Mouse (Mus musculus) heart, embryonic 11.5 days (tissue): ENCODE results near the gene Tnfrsf4. TPM values are rescaled to one million over a fixed set of nuclear protein-coding genes. Genes with fewer than 3 reads are reported as not detected.
A peak's percentile ranks its signal among the peaks of the same experiment; 100 is the strongest.

Experiments used
- ATAC-seq: fragments of 200-750 bp; cut with Nextera tagmentation; replicated peaks from 2 replicates; pipeline ENCODE4 v1.8.0; 2017; ENCODE audit warnings: moderate library complexity; ENCODE audit not compliant: insufficient number of reproducible peaks, low FRiP score, low TSS enrichment
- H3K27ac ChIP-seq: fragments of 300-500 bp; sonication (generic); 2 replicates; pipeline ENCODE4 v1.5.1; 2014; ENCODE audit warnings: mild to moderate bottlenecking, low read depth, low read length
- H3K27me3 ChIP-seq: fragments of 300-500 bp; sonication (generic); 2 replicates; pipeline ENCODE4 v1.6.1; 2014; ENCODE audit warnings: mild to moderate bottlenecking, low read length, mixed read lengths; ENCODE audit not compliant: control insufficient read depth, insufficient read depth
- H3K36me3 ChIP-seq: fragments of 300-500 bp; sonication (generic); 2 replicates; pipeline ENCODE4 v1.6.1; 2014; ENCODE audit warnings: mild to moderate bottlenecking, low read length, moderate library complexity, mixed read lengths; ENCODE audit not compliant: control insufficient read depth, insufficient read depth
- H3K4me1 ChIP-seq: fragments of 300-500 bp; sonication (generic); 2 replicates; pipeline ENCODE4 v1.6.1; 2014; ENCODE audit warnings: low read length; ENCODE audit not compliant: control insufficient read depth, insufficient read depth
- H3K4me2 ChIP-seq: fragments of 300-500 bp; sonication (generic); 2 replicates; pipeline ENCODE4 v1.6.1; 2014; ENCODE audit warnings: mild to moderate bottlenecking, moderate library complexity
- H3K4me3 ChIP-seq: fragments of 300-500 bp; sonication (generic); 2 replicates; pipeline ENCODE4 v1.5.1; 2014; ENCODE audit warnings: low read depth, low read length
- H3K9ac ChIP-seq: fragments of 300-500 bp; sonication (generic); 2 replicates; pipeline ENCODE4 v1.6.1; 2014; ENCODE audit warnings: mild to moderate bottlenecking, low read depth, low read length, moderate library complexity
- H3K9me3 ChIP-seq: fragments of 300-500 bp; sonication (generic); replicated peaks from 2 replicates; pipeline ENCODE4 v1.6.1; 2016; ENCODE audit warnings: low read length; ENCODE audit not compliant: control insufficient read depth
- WGBS: fragments of 180-500 bp; shearing (Covaris S2); extraction: QIAGEN DNeasy Blood & Tissue Kit; methylation state at CpG from one replicate; pipeline ENCODE4 v1.1.7; 2014; ENCODE audit not compliant: insufficient replicate concordance; 5-methylcytosine and 5-hydroxymethylcytosine counted together
- polyA plus RNA-seq: library from polyadenylated mRNA; unstranded; fragments of >200 nt; fragmentation: Nextera tagmentation; extraction: Ambion mirVana; gene quantifications from 2 replicates; pipeline ENCODE4 v1.2.1, GENCODE M21; 2014

Gene Tnfrsf4
- polyA plus RNA-seq, 1 experiment from 2014 or later = 0.37 TPM

GRCm38 (mm10) chr4:156031593-156032391 lies 18.1 kb downstream of the Tnfrsf4 start:
- H3K4me2 ChIP-seq = peak overlapping the region; percentile 60
- 2% methylated on average over 24 of the region's 24 CpGs for WGBS
- peak overlapping the region; percentile 57 for H3K4me3 ChIP-seq
- H3K9me3 ChIP-seq = no peaks in the 10 kb centered on the region
- H3K36me3 ChIP-seq = 0 out of 2 replicates have a peak, but pooled peaks cover 4% of the 10 kb centered on the region
- H3K9ac ChIP-seq = peak overlapping the region; percentile 73
- ATAC-seq = peak; percentile 73
- H3K27ac ChIP-seq = peak overlapping the region; percentile 91
- H3K4me1 ChIP-seq = peaks cover 15% of the 10 kb centered on the region
- H3K27me3 ChIP-seq = peaks cover 27% of the 10 kb centered on the region

- 87% methylated on average over 4 of the region's 4 CpGs for WGBS
- H3K27ac ChIP-seq = no peak overlapping the region
Observed at GRCm38 (mm10) chr4:156032856-156033255, 19.2 kb downstream of the Tnfrsf4 start.

GRCm38 (mm10) chr4:156033476-156034119 lies 20.0 kb downstream of the Tnfrsf4 start:
- H3K4me2 ChIP-seq = no peak overlapping the region
- WGBS = 46% methylated on average over 6 of the region's 6 CpGs
- H3K9ac ChIP-seq = no peak overlapping the region
- H3K27ac ChIP-seq = no peak overlapping the region
- H3K4me1 ChIP-seq = peaks cover 15% of the 10 kb centered on the region
- peaks cover 29% of the 10 kb centered on the region for H3K27me3 ChIP-seq
- no peaks in the 10 kb centered on the region for H3K36me3 ChIP-seq
- no peak for ATAC-seq
- no peak overlapping the region for H3K4me3 ChIP-seq
- no peaks in the 10 kb centered on the region for H3K9me3 ChIP-seq

More at GRCm38 (mm10) chr4:156032856-156033255, 19.2 kb downstream of the Tnfrsf4 start:
- Histone ChIP-seq H3K9ac (no peak overlapping the region), H3K4me3 (no peak overlapping the region), H3K36me3 (0 out of 2 replicates have a peak, but pooled peaks cover 3% of the 10 kb centered on the region), H3K9me3 (no peaks in the 10 kb centered on the region), H3K27me3 (peaks cover 27% of the 10 kb centered on the region), H3K4me2 (no peak overlapping the region), H3K4me1 (peaks cover 15% of the 10 kb centered on the region)
- ATAC-seq = no peak

GRCm38 (mm10) chr4:156034301-156034700 lies 20.7 kb downstream of the Tnfrsf4 start:
- ATAC-seq = no peak
- peaks cover 15% of the 10 kb centered on the region for H3K4me1 ChIP-seq
- H3K36me3 ChIP-seq = no peaks in the 10 kb centered on the region
- no peak overlapping the region for H3K27ac ChIP-seq
- H3K4me3 ChIP-seq = peak overlapping the region; percentile 29; the same call in 1 of the 2 replicates
- peaks cover 29% of the 10 kb centered on the region for H3K27me3 ChIP-seq
- WGBS = 67% methylated on average over 4 of the region's 4 CpGs
- no peak overlapping the region for H3K9ac ChIP-seq
- no peaks in the 10 kb centered on the region for H3K9me3 ChIP-seq
- H3K4me2 ChIP-seq = no peak overlapping the region

GRCm38 (mm10) chr4:156034901-156035300 lies 21.3 kb downstream of the Tnfrsf4 start:
- Histone ChIP-seq H3K27me3 (peaks cover 29% of the 10 kb centered on the region), H3K9me3 (no peaks in the 10 kb centered on the region), H3K27ac (no peak overlapping the region), H3K4me1 (peaks cover 15% of the 10 kb centered on the region), H3K4me3 (peak overlapping the region; percentile 29), H3K4me2 (peak overlapping the region; percentile 60), H3K36me3 (no peaks in the 10 kb centered on the region), H3K9ac (no peak overlapping the region)
- WGBS = 7% methylated on average over 25 of the region's 25 CpGs
- ATAC-seq = no peak

- H3K4me2 ChIP-seq = no peak overlapping the region
- H3K36me3 ChIP-seq = no peaks in the 10 kb centered on the region
- no peaks in the 10 kb centered on the region for H3K4me1 ChIP-seq
- WGBS = 52% methylated on average over 5 of the region's 5 CpGs
- H3K4me3 ChIP-seq = no peak overlapping the region
- H3K9me3 ChIP-seq = no peaks in the 10 kb centered on the region
- no peak overlapping the region for H3K27ac ChIP-seq
- H3K9ac ChIP-seq = no peak overlapping the region
- ATAC-seq = no peak
- no peaks in the 10 kb centered on the region for H3K27me3 ChIP-seq
Observed at GRCm38 (mm10) chr4:156044754-156045153, 31.1 kb downstream of the Tnfrsf4 start.

GRCm38 (mm10) chr4:156049779-156050178 lies 36.1 kb downstream of the Tnfrsf4 start:
- Histone ChIP-seq H3K9ac (no peak overlapping the region), H3K27me3 (no peaks in the 10 kb centered on the region), H3K27ac (no peak overlapping the region), H3K36me3 (no peaks in the 10 kb centered on the region), H3K9me3 (no peaks in the 10 kb centered on the region), H3K4me2 (no peak overlapping the region), H3K4me3 (no peak overlapping the region), H3K4me1 (no peaks in the 10 kb centered on the region)
- 60% methylated on average over 3 of the region's 3 CpGs for WGBS
- ATAC-seq = no peak

- Histone ChIP-seq H3K4me3 (no peak overlapping the region), H3K27ac (no peak overlapping the region), H3K4me2 (no peak overlapping the region), H3K36me3 (no peaks in the 10 kb centered on the region), H3K27me3 (no peaks in the 10 kb centered on the region), H3K9ac (no peak overlapping the region), H3K9me3 (no peaks in the 10 kb centered on the region), H3K4me1 (no peaks in the 10 kb centered on the region)
- WGBS = 57% methylated on average over 6 of the region's 6 CpGs
- no peak for ATAC-seq
Observed at GRCm38 (mm10) chr4:156050391-156050980, 36.8 kb downstream of the Tnfrsf4 start.
